Mouse (Mus musculus) forebrain, embryonic 10.5 days (tissue): ENCODE data around the gene Ccnt2. TPM values are rescaled to one million over a fixed set of nuclear protein-coding genes. Genes with fewer than 3 reads are reported as not detected.
A peak's percentile ranks its signal among the peaks of the same experiment; 100 is the strongest.

ENCODE experiments used
- DNase-seq: peaks from one replicate; pipeline ENCODE4 v3.0.0-alpha.2; 2017; ENCODE audit warnings: low spot score; ENCODE audit errors: extremely low spot score
- H3K27ac ChIP-seq: fragments of 300-500 bp; sonication (generic); 2 replicates; pipeline ENCODE4 v1.5.1; 2016; ENCODE audit warnings: mild to moderate bottlenecking
- H3K27me3 ChIP-seq: fragments of 300-500 bp; sonication (generic); 2 replicates; pipeline ENCODE4 v1.6.1; 2016; ENCODE audit warnings: mild to moderate bottlenecking; ENCODE audit not compliant: poor library complexity, severe bottlenecking
- H3K36me3 ChIP-seq: fragments of 300-500 bp; sonication (generic); replicated peaks from 2 replicates; pipeline ENCODE4 v1.6.1; 2016; ENCODE audit warnings: mild to moderate bottlenecking, moderate library complexity
- H3K4me1 ChIP-seq: fragments of 300-500 bp; sonication (generic); 2 replicates; pipeline ENCODE4 v1.6.1; 2016
- H3K4me3 ChIP-seq: fragments of 300-500 bp; sonication (generic); 2 replicates; pipeline ENCODE4 v1.5.1; 2016; ENCODE audit warnings: mild to moderate bottlenecking, moderate library complexity
- H3K9me3 ChIP-seq: fragments of 300-500 bp; sonication (generic); 2 replicates; pipeline ENCODE4 v1.6.1; 2016; ENCODE audit warnings: mild to moderate bottlenecking, moderate library complexity
- WGBS: fragments of 180-500 bp; shearing (Covaris S2); methylation state at CpG from one replicate; pipeline ENCODE4 v1.1.7; 2016; 5-methylcytosine and 5-hydroxymethylcytosine counted together
- polyA plus RNA-seq: library from polyadenylated mRNA; unstranded; fragments of >200 nt; fragmentation: Nextera tagmentation; extraction: Ambion mirVana; gene quantifications from 2 replicates; pipeline ENCODE4 v1.2.1, GENCODE M21; 2016

Ccnt2 gene
- polyA plus RNA-seq, 1 experiment from 2014 or later, result 98.2 TPM

DNA sequence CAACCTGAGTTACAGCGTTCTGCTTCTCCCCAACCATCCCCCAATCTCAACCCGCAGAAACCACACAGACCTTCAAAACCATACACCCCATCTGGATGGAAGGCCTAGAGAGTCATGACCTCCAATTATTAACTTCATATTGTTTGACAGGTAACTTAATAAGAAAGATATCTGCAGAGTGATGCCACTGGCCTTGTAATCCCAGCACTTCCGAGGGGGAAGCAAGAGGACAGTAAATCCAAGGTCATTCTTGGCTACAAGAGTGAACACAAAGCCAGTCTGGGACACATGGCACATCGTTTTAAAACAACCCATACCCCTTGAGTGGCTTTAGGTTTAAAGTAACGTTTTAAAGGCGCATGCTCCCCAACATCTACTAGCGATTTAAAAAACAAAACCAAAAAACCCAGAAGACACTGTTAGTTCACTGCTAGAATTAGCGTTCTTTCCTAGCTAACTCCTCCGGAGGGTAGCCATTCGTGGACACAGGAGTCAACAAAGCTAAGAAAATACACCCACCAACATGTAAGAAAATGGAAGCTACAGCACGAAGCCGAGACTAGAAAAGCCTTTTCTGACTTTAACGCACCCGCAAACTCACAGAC lies 664 bp upstream of the Ccnt2 start:
- no peaks in the 10 kb centered on the region for H3K9me3 ChIP-seq
- H3K36me3 ChIP-seq, result peaks cover 10% of the 10 kb centered on the region
- 2% methylated on average over 14 of the region's 14 CpGs for WGBS
- no peaks in the 10 kb centered on the region for H3K27me3 ChIP-seq
- peak overlapping the region; percentile 97 for H3K4me3 ChIP-seq
- peak overlapping the region; percentile 97 for H3K27ac ChIP-seq
- H3K4me1 ChIP-seq, result peaks cover 28% of the 10 kb centered on the region
- peak; percentile 17 for DNase-seq

DNA sequence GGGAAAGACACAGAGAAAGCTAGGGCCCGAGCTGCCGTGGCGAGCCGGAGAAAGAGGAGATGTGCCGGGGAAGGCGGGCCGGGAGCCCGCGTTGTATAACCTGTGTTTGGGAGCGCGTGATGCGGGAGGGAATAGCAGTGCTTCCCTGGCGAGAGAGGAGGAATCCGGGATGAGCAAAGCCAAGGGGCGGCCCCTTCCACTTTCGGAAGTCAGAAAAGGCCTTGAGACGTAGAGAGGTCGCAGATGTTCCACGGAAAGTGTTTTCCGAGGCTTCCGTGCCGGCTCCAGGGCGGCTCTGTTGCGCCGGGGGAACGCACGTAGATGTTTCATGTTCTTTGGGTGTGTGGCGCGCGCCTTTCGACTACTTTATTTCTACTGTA lies 527 bp downstream of the Ccnt2 start:
- Histone ChIP-seq H3K9me3 (no peaks in the 10 kb centered on the region), H3K27me3 (no peaks in the 10 kb centered on the region), H3K4me1 (peaks cover 38% of the 10 kb centered on the region), H3K27ac (peak overlapping the region; percentile 97), H3K36me3 (peaks cover 21% of the 10 kb centered on the region), H3K4me3 (peak overlapping the region; percentile 97)
- WGBS, result 0% methylated on average over 31 of the region's 31 CpGs
- no peak for DNase-seq

DNA sequence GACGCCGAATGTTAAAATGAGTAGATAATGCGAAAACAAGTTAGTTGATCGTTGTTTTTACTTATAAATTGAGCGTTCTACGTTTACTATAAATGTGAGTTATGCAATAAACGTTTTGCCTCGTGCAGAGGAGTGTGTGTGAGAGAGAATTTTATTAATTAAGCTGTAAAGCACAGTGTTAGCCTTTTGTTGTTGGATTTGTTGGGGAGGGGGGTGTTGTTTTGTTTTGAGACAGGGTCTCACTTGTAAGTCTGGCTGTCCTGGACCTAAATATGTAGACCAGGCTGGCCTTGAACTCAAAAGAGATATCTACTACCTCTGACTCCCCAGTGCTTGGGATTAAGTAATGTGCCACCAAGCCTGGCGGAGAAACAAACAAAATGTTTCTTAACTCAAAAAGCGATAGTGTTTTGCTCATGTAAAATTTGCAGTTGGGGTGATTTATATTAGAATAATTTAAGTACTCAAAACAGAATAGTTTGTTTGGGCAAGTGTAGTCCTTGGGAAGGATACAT lies 1.3 kb downstream of the Ccnt2 start:
- no peak for DNase-seq
- Histone ChIP-seq H3K27me3 (no peaks in the 10 kb centered on the region), H3K4me3 (peak overlapping the region; percentile 97), H3K27ac (peak overlapping the region; percentile 97), H3K4me1 (peaks cover 46% of the 10 kb centered on the region), H3K9me3 (no peaks in the 10 kb centered on the region), H3K36me3 (peaks cover 21% of the 10 kb centered on the region)
- WGBS, result 15% methylated on average over 10 of the region's 10 CpGs

DNA sequence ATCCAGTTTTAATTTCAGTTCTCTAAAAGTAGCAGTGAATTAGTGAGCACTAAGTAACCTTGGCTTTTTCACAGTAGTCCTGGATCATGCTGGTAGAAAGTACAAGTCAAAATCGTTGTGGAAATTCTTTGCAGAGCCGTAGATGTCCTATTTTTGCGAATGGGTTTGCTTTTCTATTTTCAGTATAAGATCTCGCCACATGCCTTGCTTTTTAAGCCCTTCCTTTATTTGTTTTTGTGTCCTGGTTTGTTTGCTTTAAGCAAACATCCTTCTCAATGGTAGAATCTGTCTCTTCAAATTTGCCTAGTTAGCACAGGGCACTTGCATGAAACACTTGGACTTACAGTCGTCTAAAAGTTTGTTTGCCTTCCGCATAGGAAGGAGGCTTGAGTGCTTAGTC lies 2.3 kb downstream of the Ccnt2 start:
- H3K9me3 ChIP-seq, result no peaks in the 10 kb centered on the region
- peak overlapping the region; percentile 97 for H3K4me3 ChIP-seq
- H3K4me1 ChIP-seq, result peaks cover 56% of the 10 kb centered on the region
- no peaks in the 10 kb centered on the region for H3K27me3 ChIP-seq
- WGBS, result 81% methylated on average over 6 of the region's 6 CpGs
- DNase-seq, result no peak
- peaks cover 21% of the 10 kb centered on the region for H3K36me3 ChIP-seq
- no peak overlapping the region for H3K27ac ChIP-seq

DNA sequence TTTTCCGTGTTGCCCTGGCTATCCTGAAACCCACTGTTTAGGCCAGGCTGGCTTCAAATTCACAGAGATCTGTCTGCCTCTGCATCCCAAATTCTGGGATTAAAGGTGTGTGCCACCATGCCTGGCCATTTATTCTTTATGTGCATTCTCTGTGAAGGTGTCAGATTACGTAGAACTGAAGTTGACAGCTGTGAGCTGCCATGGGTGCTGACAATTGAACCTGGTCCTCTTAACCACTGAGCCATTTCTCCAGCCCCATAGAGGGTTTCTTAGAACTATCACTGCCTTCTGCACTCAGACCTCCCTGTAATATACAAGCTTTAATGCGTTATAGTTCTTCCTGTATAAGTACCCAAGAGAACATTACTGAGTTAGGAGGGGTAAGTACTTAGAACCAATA lies 4.6 kb downstream of the Ccnt2 start:
- no peak overlapping the region for H3K27ac ChIP-seq
- no peaks in the 10 kb centered on the region for H3K9me3 ChIP-seq
- H3K27me3 ChIP-seq, result no peaks in the 10 kb centered on the region
- WGBS, result 80% methylated on average over 3 of the region's 3 CpGs
- H3K4me3 ChIP-seq, result no peak overlapping the region
- H3K4me1 ChIP-seq, result peaks cover 59% of the 10 kb centered on the region
- H3K36me3 ChIP-seq, result peaks cover 27% of the 10 kb centered on the region
- DNase-seq, result no peak

DNA sequence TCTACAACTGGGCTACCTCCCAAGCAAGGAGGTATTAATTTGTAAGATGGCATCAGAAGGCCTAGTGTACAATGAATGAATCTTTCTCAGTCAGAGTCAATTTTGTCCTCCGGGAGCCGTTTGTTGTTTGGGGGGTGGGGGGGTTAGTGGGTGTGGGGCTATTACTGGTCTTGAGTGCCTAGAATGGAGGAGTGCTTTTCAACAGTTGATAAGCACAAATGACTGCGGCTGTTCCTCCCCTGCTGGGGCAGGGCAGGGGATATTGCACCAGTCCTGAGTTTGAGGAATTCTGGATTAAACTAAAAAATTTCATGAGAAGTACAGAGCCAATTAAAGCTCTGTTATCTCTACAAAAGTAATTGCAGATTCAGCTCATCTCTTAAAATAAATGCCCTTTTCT lies 6.2 kb downstream of the Ccnt2 start:
- Histone ChIP-seq H3K4me3 (no peak overlapping the region), H3K27ac (no peak overlapping the region), H3K4me1 (peaks cover 62% of the 10 kb centered on the region), H3K36me3 (peaks cover 31% of the 10 kb centered on the region), H3K9me3 (no peaks in the 10 kb centered on the region), H3K27me3 (no peaks in the 10 kb centered on the region)
- 33% methylated on average over 3 of the region's 3 CpGs for WGBS
- DNase-seq, result no peak

DNA sequence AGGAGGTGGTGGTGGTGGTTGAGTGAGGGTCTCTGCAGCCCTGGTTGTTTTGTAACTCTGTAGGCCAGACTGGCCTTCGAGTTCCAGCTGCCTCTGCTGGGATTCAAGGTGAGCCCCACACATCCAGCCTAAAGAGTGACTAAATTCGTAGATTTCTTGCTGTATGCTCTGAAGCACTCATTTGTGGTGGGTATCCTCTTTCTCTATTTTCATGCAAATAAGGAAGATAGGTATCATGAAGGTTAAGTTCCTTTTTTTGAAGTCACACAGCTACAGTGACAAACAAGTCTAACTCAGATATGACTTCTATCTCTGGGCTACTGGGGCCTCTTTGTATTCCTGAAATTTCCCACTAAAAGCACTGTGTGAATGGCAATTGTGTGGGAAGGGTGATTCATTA lies 6.9 kb downstream of the Ccnt2 start:
- no peaks in the 10 kb centered on the region for H3K27me3 ChIP-seq
- 75% methylated on average over 2 of the region's 2 CpGs for WGBS
- no peak overlapping the region for H3K4me3 ChIP-seq
- no peak overlapping the region for H3K27ac ChIP-seq
- H3K4me1 ChIP-seq, result peaks cover 55% of the 10 kb centered on the region
- peaks cover 31% of the 10 kb centered on the region for H3K36me3 ChIP-seq
- H3K9me3 ChIP-seq, result no peaks in the 10 kb centered on the region
- no peak for DNase-seq

DNA sequence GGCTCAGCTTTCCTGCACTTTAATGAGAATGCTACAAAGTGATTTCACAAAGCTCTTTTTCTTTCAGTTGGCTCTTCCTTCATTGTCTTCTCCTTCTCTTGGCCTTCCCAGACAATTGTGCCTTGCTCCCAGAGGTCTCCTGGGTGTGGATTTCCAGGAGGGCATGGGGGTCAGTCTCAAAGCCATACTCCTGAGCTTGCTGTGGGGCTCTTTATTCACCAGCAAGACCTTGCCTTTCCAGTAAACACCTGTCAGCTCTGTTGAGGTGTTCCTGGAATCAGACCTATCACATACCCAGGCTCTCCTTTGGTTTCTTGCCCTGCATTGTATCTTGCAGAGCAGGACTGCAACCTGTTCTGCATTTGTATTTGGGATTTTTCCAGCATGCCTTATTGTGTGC lies 9.9 kb downstream of the Ccnt2 start:
- peaks cover 40% of the 10 kb centered on the region for H3K4me1 ChIP-seq
- H3K36me3 ChIP-seq, result peaks cover 16% of the 10 kb centered on the region
- DNase-seq, result no peak
- no peak overlapping the region for H3K4me3 ChIP-seq
- H3K27ac ChIP-seq, result no peak overlapping the region
- no peaks in the 10 kb centered on the region for H3K9me3 ChIP-seq
- no peaks in the 10 kb centered on the region for H3K27me3 ChIP-seq

DNA sequence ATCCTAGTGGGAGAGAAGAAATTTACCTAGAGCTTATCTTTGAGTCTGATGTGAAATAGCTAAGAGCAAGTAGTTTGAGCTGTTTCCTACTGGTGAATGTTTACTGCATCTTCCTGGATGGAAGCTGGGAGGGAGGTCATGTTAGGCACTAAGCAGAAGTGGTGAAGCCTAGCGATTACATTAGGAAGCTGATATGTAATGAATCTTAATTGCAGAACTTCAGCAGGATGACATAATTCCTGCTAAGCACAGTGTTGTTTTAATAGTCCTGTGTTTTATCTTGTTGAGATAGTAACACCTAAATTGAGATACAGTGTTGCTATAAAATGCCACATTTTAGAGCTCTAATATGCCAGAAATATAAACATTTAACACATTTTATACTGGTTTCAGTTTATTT lies 11.9 kb downstream of the Ccnt2 start:
- DNase-seq, result no peak
- H3K36me3 ChIP-seq, result peaks cover 17% of the 10 kb centered on the region; the same call in 1 of the 2 replicates
- H3K27me3 ChIP-seq, result no peaks in the 10 kb centered on the region
- H3K4me1 ChIP-seq, result peaks cover 20% of the 10 kb centered on the region
- no peak overlapping the region for H3K4me3 ChIP-seq
- 90% methylated on average over 1 of the region's 1 CpGs for WGBS
- H3K9me3 ChIP-seq, result no peaks in the 10 kb centered on the region
- H3K27ac ChIP-seq, result no peak overlapping the region

DNA sequence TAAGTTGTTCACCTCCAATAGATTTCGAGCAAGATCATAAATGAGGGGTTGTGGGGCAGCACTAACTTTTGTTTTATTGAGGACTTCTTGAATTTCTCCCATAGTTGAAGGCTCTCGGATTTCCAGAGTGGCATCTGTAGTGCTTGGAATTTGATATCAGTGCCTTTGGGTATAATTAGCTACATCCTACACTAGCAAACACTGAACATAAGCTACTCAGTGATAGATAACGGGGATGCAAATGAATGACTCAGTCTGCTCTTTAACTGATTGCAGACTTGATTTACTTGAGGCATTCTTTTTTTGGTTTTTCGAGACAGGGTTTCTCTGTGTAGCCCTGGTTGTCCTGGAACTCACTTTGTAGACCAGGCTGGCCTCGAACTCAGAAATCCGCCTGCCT lies 15.0 kb downstream of the Ccnt2 start:
- peaks cover under 1% of the 10 kb centered on the region; the same call in 1 of the 2 replicates for H3K4me1 ChIP-seq
- H3K9me3 ChIP-seq, result no peaks in the 10 kb centered on the region
- H3K27me3 ChIP-seq, result no peaks in the 10 kb centered on the region
- H3K27ac ChIP-seq, result no peak overlapping the region
- H3K4me3 ChIP-seq, result no peak overlapping the region
- 76% methylated on average over 6 of the region's 6 CpGs for WGBS
- H3K36me3 ChIP-seq, result peaks cover 33% of the 10 kb centered on the region
- no peak for DNase-seq

DNA sequence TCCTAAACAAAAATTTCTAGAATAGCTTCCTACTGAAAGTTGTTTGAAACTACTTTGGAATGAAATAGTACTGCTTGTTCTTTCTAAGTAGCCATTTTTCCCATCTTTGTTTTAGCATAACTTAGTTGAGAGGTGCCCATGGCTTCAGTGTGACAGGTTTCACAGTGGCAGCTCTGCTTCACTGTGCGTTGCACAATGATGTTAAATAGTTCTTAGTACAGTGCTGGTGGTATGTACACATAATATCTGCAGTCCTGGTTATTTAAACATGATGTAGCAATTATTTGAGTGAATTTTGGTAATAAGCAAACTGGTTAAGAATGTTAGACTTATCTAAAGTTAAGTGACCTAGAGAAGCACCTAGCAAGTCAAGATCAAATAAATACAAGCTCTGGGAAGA lies 19.5 kb downstream of the Ccnt2 start:
- 92% methylated on average over 1 of the region's 1 CpGs for WGBS
- H3K36me3 ChIP-seq, result peaks cover 59% of the 10 kb centered on the region
- DNase-seq, result no peak

DNA sequence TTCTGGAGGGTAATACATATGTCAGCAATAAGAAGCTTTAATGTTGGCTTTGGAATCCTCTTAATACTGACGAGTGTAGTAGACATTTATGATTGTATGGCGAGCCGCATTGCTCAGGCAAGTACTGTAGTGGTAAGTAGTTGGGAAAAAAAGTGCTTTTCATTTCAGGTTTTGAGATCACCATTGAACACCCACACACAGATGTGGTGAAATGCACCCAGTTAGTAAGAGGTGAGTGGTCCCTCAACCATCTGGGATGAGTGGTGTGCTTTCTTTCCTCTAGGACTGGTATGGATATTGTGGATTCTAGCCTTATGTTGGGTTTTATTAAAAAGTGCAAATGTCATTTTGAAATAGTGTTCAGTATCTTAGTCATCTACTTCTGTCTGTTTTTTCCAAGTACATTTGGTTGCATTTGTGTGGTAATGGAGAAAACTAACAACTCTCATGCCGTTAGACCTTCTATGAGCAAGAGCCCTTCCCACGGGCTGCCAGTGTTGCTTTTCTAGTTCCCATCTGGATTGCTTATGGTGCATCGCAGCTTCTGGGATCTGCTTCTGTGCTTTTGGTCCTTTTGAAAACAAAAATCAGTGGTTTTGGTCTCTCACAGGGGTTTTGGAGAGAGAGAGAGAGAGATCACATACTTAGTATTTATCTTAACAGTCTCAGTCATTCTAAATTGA lies 21.3 kb downstream of the Ccnt2 start:
- Histone ChIP-seq H3K36me3 (peaks cover 68% of the 10 kb centered on the region), H3K27me3 (no peaks in the 10 kb centered on the region)
- no peak for DNase-seq

More for the DNA sequence above, 19.5 kb downstream of the Ccnt2 start:
- no peaks in the 10 kb centered on the region for H3K4me1 ChIP-seq
- no peaks in the 10 kb centered on the region for H3K9me3 ChIP-seq
- no peaks in the 10 kb centered on the region for H3K27me3 ChIP-seq
- H3K27ac ChIP-seq, result no peak overlapping the region
- no peak overlapping the region for H3K4me3 ChIP-seq

DNA sequence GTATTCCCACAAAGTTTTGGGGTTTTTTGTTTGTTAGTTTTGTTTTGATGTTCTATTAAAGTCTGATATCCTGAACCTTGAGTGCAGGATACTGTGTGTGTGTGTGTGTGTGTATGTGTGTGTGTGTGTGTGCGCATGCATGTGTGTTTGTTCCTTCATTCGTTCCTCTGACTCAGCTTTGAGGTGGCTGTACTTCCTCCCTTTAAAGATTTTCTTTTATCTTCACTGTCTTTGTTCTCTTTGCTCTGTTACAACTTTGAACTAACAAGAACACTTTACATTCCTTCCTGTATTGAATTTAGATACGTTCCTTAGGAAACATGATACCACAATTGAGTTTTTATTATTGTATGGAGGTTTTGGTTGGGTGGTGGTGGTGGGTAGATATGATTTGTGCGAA lies 22.4 kb downstream of the Ccnt2 start:
- Histone ChIP-seq H3K4me1 (no peaks in the 10 kb centered on the region), H3K27ac (no peak overlapping the region), H3K27me3 (no peaks in the 10 kb centered on the region), H3K36me3 (peaks cover 78% of the 10 kb centered on the region), H3K9me3 (no peaks in the 10 kb centered on the region), H3K4me3 (no peak overlapping the region)
- DNase-seq, result no peak
- WGBS, result 90% methylated on average over 4 of the region's 4 CpGs

More for the DNA sequence above, 21.3 kb downstream of the Ccnt2 start:
- no peak overlapping the region for H3K4me3 ChIP-seq
- no peak overlapping the region for H3K27ac ChIP-seq
- WGBS, result 96% methylated on average over 6 of the region's 6 CpGs
- no peaks in the 10 kb centered on the region for H3K9me3 ChIP-seq
- H3K4me1 ChIP-seq, result no peaks in the 10 kb centered on the region
